Mouse (Mus musculus) midbrain, embryonic 16.5 days (tissue): ENCODE data around the gene Car10. TPM values are rescaled to one million over a fixed set of nuclear protein-coding genes. Genes with fewer than 3 reads are reported as not detected.

Source experiments
- ATAC-seq: fragments of 200-750 bp; cut with Nextera tagmentation; 2 replicates; pipeline ENCODE4 v1.8.0; 2017; ENCODE audit warnings: moderate TSS enrichment
- H3K27ac ChIP-seq: fragments of 300-500 bp; sonication (generic); 2 replicates; pipeline ENCODE4 v1.5.1; 2014; ENCODE audit warnings: mild to moderate bottlenecking, low read length, mixed read lengths
- H3K27me3 ChIP-seq: fragments of 300-500 bp; sonication (generic); 2 replicates; pipeline ENCODE4 v1.6.1; 2014; ENCODE audit warnings: low read depth, low read length, mixed read lengths; ENCODE audit not compliant: control insufficient read depth, insufficient read depth
- H3K36me3 ChIP-seq: fragments of 300-500 bp; sonication (generic); 2 replicates; pipeline ENCODE4 v1.6.1; 2014; ENCODE audit warnings: mild to moderate bottlenecking, low read length, moderate library complexity, mixed read lengths; ENCODE audit not compliant: control insufficient read depth, insufficient read depth
- H3K4me1 ChIP-seq: fragments of 300-500 bp; sonication (generic); 2 replicates; pipeline ENCODE4 v1.6.1; 2014; ENCODE audit warnings: mild to moderate bottlenecking, low read length, mixed read lengths; ENCODE audit not compliant: control insufficient read depth, insufficient read depth
- H3K4me2 ChIP-seq: fragments of 300-500 bp; sonication (generic); 2 replicates; pipeline ENCODE4 v1.6.1; 2014; ENCODE audit warnings: mild to moderate bottlenecking, low read length, mixed read lengths
- H3K4me3 ChIP-seq: fragments of 300-500 bp; sonication (generic); 2 replicates; pipeline ENCODE4 v1.5.1; 2014; ENCODE audit warnings: low read depth, mild to moderate bottlenecking, low read length, moderate library complexity, mixed read lengths
- H3K9ac ChIP-seq: fragments of 300-500 bp; sonication (generic); 2 replicates; pipeline ENCODE4 v1.6.1; 2014; ENCODE audit warnings: low read depth, low read length, mixed read lengths
- H3K9me3 ChIP-seq: fragments of 300-500 bp; sonication (generic); replicated peaks from 2 replicates; pipeline ENCODE4 v1.6.1; 2014; ENCODE audit warnings: mild to moderate bottlenecking, low read length, mixed read lengths; ENCODE audit not compliant: control insufficient read depth, poor library complexity, severe bottlenecking
- WGBS: fragments of 180-500 bp; shearing (Covaris S2); extraction: QIAGEN DNeasy Blood & Tissue Kit; methylation state at CpG from one replicate; pipeline ENCODE4 v1.1.7; 2014; 5-methylcytosine and 5-hydroxymethylcytosine counted together
- polyA plus RNA-seq: library from polyadenylated mRNA; unstranded; fragments of >200 nt; fragmentation: Nextera tagmentation; extraction: Ambion mirVana; gene quantifications from 2 replicates; pipeline ENCODE4 v1.2.1, GENCODE M21; 2015

Car10 gene
- polyA plus RNA-seq, 1 experiment from 2014 or later: 65.4 TPM

DNA sequence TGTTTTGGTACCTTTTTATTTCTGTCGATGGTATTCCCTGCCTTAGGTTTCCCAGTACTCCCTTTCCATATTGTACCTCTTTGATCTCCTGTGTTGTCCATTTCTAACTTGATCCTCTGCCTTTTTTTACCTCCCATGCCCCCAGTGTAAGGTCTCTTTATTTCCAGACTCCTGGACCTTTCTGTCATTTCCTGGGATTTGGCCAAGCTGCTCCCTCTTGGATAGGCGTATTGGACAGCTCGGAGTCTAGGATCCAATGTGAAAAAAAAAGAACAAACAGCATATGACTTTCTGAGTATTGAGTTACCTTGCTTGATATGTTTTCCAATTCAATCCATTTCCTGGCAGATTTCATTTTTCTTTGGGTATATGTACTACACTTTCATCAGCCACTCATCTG, 102.2 kb downstream of the Car10 start:
- Histone ChIP-seq H3K4me2 (no peak overlapping the region), H3K27ac (no peak overlapping the region), H3K9ac (no peak overlapping the region), H3K9me3 (no peaks in the 10 kb centered on the region), H3K36me3 (no peaks in the 10 kb centered on the region), H3K4me1 (no peaks in the 10 kb centered on the region), H3K4me3 (no peak overlapping the region), H3K27me3 (no peaks in the 10 kb centered on the region)
- ATAC-seq: no peak
- WGBS: 88% methylated on average over 3 of the region's 3 CpGs

DNA sequence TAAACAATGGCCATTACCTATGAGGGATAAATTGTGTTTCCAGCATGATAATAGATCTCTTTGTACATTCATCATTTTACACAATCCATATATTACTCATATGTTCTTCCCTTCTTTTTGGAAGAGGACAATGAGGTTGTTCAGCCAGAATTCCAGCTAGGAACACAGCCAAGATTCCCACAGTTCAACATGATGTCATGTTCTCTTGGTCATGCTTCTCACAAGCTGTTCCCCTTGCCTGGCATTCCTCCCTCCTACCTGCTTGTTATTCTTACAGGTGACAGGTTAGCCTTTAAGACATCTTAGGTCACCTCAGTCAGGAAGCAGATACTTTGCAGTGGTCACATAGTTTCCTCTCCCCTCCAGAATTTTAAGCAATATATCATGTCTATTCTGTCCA, 119.6 kb downstream of the Car10 start:
- Histone ChIP-seq H3K27ac (no peak overlapping the region), H3K9ac (no peak overlapping the region), H3K9me3 (no peaks in the 10 kb centered on the region), H3K36me3 (no peaks in the 10 kb centered on the region), H3K4me2 (no peak overlapping the region), H3K4me3 (no peak overlapping the region), H3K27me3 (no peaks in the 10 kb centered on the region), H3K4me1 (no peaks in the 10 kb centered on the region)
- no peak for ATAC-seq

DNA sequence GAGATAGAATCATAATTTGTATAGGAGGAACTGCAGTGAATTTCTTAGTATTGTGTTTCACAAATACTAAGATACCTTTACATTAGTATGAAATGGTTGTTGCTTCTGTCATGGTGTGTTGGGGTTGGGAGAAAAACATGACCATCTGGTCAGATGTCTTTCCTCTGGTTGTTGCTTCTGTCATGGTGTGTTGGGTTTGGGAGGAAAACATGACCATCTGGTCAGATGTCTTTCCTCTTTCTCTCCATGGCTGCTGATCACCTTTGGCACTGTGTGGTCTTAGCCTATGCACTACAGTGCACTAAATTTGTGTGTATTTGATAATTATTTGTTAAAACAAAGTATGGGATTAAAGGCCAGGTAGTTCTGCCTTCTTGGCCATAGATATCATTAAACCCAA, 132.2 kb downstream of the Car10 start:
- no peaks in the 10 kb centered on the region for H3K4me1 ChIP-seq
- H3K36me3 ChIP-seq: no peaks in the 10 kb centered on the region
- H3K27me3 ChIP-seq: no peaks in the 10 kb centered on the region
- H3K9ac ChIP-seq: no peak overlapping the region
- no peak overlapping the region for H3K4me3 ChIP-seq
- ATAC-seq: no peak
- no peaks in the 10 kb centered on the region for H3K9me3 ChIP-seq
- no peak overlapping the region for H3K27ac ChIP-seq
- H3K4me2 ChIP-seq: no peak overlapping the region

DNA sequence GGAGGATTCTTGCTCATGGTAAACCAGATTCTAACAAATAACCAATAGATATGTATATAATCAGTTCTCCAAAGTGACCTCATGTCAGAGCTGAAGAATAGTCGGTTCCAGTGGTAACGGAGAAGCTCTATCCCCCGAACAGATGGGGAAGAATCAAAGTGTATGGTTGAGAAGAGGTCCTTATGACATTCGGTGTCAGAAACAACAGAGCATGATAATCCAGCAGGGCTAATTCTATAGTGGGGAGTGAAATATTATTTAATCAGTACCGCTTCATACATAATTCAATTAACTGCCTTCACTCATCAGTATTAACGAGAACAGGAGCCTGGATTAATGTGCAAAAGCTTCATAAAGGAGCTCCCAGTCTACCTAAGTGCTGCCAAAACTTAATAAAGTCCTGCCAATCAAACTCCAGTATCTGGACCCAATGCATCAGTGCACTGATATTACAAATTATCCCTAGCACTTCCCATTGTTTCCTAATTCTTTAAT, 152.0 kb downstream of the Car10 start:
- no peak overlapping the region for H3K27ac ChIP-seq
- H3K4me1 ChIP-seq: no peaks in the 10 kb centered on the region
- H3K9me3 ChIP-seq: no peaks in the 10 kb centered on the region
- no peaks in the 10 kb centered on the region for H3K36me3 ChIP-seq
- no peak overlapping the region for H3K9ac ChIP-seq
- no peak overlapping the region for H3K4me3 ChIP-seq
- no peak for ATAC-seq
- no peaks in the 10 kb centered on the region for H3K27me3 ChIP-seq
- H3K4me2 ChIP-seq: no peak overlapping the region
- 61% methylated on average over 6 of the region's 6 CpGs for WGBS

DNA sequence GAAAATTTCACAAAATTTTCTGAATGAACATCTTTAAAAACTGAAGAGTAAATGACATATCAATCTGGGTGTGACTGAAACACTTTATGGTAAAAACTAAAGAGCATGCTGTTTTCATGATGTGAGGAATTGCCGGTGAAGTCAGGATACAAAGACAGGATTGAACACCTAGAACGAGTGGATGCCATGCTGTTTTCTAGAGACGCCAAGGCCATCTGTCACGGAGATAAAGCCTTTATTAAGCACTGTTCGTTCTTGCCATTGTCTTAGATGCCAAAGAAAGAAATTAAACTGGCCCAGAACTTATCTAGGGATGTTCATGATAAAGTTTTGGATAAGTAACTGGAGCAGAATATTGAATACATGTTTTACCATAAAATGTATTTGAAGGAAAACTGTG, 153.9 kb downstream of the Car10 start:
- 65% methylated on average over 5 of the region's 5 CpGs for WGBS
- H3K27ac ChIP-seq: no peak overlapping the region
- no peak overlapping the region for H3K4me3 ChIP-seq
- no peaks in the 10 kb centered on the region for H3K36me3 ChIP-seq
- H3K4me1 ChIP-seq: no peaks in the 10 kb centered on the region
- H3K4me2 ChIP-seq: no peak overlapping the region
- no peaks in the 10 kb centered on the region for H3K9me3 ChIP-seq
- no peak overlapping the region for H3K9ac ChIP-seq
- no peak for ATAC-seq
- no peaks in the 10 kb centered on the region for H3K27me3 ChIP-seq

DNA sequence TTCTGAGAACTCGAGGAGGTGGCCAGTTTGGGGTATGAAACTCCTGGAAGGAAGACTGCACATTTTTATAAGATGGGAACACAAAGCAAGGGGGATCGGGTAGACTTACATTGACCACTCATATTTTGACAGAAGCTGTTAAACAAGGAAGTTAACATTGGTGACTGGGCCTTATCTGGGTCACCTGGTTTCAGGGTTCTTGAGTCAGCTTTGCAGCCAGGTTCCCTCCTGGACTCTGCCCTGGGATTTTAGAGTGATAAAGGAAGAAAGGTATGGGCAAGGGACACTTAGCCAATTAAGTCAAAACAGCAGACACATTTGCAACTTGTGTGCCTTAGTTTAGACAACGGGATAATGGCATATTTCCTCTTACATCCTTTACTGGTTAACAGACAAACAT, 166.2 kb downstream of the Car10 start:
- no peak overlapping the region for H3K9ac ChIP-seq
- H3K27ac ChIP-seq: no peak overlapping the region
- no peak for ATAC-seq
- no peak overlapping the region for H3K4me3 ChIP-seq
- 78% methylated on average over 3 of the region's 3 CpGs for WGBS
- no peaks in the 10 kb centered on the region for H3K27me3 ChIP-seq
- H3K9me3 ChIP-seq: no peaks in the 10 kb centered on the region
- H3K4me1 ChIP-seq: no peaks in the 10 kb centered on the region
- H3K36me3 ChIP-seq: no peaks in the 10 kb centered on the region
- no peak overlapping the region for H3K4me2 ChIP-seq

DNA sequence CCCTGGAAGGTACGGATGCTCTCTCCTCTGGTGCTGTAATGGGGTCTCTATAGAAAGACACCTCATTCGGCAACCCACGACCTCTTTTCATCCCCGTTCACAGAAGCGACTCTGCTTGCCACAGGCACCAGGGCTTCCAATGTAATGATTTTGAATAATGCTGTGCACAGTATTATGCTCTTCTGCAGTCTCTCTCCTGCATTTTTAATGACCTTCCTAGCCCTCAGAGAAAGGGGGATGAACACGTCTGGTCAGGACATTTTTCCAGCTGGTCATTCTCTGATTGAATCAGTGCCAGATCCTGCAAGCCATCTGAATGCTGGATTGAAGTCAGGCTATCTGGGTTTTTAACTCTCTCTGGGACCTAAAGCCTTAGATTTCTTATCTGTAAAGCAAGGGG, 174.2 kb downstream of the Car10 start:
- H3K27me3 ChIP-seq: no peaks in the 10 kb centered on the region
- peak; percentile 70; the same call in 1 of the 2 replicates for ATAC-seq
- H3K36me3 ChIP-seq: no peaks in the 10 kb centered on the region
- no peak overlapping the region for H3K27ac ChIP-seq
- no peak overlapping the region for H3K4me3 ChIP-seq
- H3K4me2 ChIP-seq: no peak overlapping the region
- no peak overlapping the region for H3K9ac ChIP-seq
- H3K4me1 ChIP-seq: peaks cover 9% of the 10 kb centered on the region; the same call in 1 of the 2 replicates
- H3K9me3 ChIP-seq: no peaks in the 10 kb centered on the region
- 24% methylated on average over 6 of the region's 6 CpGs for WGBS

DNA sequence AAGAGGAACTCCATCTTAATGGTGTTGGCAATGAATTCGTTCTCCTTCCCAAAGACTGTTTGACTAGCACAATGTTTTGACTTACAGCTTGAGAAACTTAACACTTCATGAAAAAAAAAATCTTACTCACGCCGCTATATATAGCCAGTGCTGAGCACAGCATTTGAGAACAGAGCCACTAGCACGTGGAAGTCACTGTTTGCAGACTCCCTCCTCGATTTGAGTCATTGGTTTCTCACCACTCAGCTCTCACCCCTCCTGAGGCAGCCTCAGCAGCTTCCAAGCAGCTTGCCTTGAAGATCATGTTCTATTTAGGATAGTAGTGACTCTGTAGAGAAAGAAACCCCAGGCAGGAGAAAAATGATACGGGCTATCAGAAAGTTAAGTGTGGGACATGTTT, 176.1 kb downstream of the Car10 start:
- H3K27me3 ChIP-seq: no peaks in the 10 kb centered on the region
- H3K36me3 ChIP-seq: no peaks in the 10 kb centered on the region
- no peak for ATAC-seq
- H3K9ac ChIP-seq: no peak overlapping the region
- no peak overlapping the region for H3K27ac ChIP-seq
- H3K4me2 ChIP-seq: no peak overlapping the region
- H3K9me3 ChIP-seq: no peaks in the 10 kb centered on the region
- H3K4me1 ChIP-seq: peaks cover 9% of the 10 kb centered on the region; the same call in 1 of the 2 replicates
- 68% methylated on average over 6 of the region's 6 CpGs for WGBS
- H3K4me3 ChIP-seq: no peak overlapping the region

DNA sequence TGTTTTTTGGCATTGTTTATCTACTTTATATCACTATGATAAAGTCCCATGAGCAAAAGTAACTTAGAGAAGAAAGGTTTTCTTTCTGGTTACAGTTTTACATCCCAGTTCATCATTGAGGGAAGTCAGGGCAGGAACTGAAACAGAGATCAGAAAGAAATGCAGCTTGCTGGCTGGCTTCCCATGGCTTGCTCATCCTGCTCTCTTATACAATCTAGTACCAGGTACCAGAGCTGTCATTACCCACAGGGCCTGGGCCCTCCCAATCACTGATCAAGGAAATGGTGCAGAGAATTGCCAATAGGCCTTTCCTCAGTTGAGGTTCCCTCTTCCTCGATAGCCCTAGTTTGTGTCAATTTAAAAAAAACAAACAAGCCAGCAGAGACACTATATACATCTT, 195.8 kb downstream of the Car10 start:
- Histone ChIP-seq H3K9me3 (no peaks in the 10 kb centered on the region), H3K27ac (no peak overlapping the region), H3K4me3 (no peak overlapping the region), H3K9ac (no peak overlapping the region), H3K27me3 (no peaks in the 10 kb centered on the region), H3K4me1 (no peaks in the 10 kb centered on the region), H3K36me3 (no peaks in the 10 kb centered on the region), H3K4me2 (no peak overlapping the region)
- no peak for ATAC-seq
- WGBS: 80% methylated on average over 1 of the region's 1 CpGs

DNA sequence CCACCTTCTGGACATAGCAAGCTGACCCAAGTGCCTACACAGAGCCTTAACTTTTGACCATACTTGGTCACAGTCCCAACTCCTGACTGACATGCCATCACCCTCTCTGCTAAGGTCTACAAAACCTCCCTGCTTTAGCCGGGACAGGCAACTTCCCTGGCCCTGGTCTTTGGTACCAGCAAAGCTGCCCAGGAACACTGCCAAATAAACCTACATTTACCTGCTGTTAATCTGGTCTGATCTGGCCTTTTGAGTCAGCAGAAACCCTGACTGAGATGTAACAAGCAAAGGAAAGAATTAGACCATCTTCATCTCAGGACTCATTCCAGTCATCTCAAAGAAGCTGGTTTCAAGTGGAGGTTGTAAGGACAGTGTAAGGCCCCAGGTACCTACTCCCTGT, 212.2 kb downstream of the Car10 start:
- no peaks in the 10 kb centered on the region for H3K36me3 ChIP-seq
- no peak for ATAC-seq
- H3K27me3 ChIP-seq: no peaks in the 10 kb centered on the region
- H3K4me3 ChIP-seq: no peak overlapping the region
- no peaks in the 10 kb centered on the region for H3K9me3 ChIP-seq
- no peak overlapping the region for H3K9ac ChIP-seq
- no peak overlapping the region for H3K4me2 ChIP-seq
- 100% methylated on average over 1 of the region's 1 CpGs for WGBS
- H3K27ac ChIP-seq: no peak overlapping the region
- H3K4me1 ChIP-seq: peaks cover 2% of the 10 kb centered on the region; the same call in 1 of the 2 replicates
